Mouse (Mus musculus) urinary bladder, adult 18-20 months (tissue): Measurements from ENCODE around the gene Zc3h6.
"Not testable (repeated sequence)": the region's sequence is repeated elsewhere in the genome, so short reads cannot be mapped to it uniquely, and the experiment has no call there.

Source experiments
- DNase-seq, 2 experiments: peaks; one replicate each; pipeline ENCODE4 v3.0.0; 2022; ENCODE audit warnings: low spot score in 2 of 2, mixed read lengths in 2 of 2

Gene Zc3h6

DNA sequence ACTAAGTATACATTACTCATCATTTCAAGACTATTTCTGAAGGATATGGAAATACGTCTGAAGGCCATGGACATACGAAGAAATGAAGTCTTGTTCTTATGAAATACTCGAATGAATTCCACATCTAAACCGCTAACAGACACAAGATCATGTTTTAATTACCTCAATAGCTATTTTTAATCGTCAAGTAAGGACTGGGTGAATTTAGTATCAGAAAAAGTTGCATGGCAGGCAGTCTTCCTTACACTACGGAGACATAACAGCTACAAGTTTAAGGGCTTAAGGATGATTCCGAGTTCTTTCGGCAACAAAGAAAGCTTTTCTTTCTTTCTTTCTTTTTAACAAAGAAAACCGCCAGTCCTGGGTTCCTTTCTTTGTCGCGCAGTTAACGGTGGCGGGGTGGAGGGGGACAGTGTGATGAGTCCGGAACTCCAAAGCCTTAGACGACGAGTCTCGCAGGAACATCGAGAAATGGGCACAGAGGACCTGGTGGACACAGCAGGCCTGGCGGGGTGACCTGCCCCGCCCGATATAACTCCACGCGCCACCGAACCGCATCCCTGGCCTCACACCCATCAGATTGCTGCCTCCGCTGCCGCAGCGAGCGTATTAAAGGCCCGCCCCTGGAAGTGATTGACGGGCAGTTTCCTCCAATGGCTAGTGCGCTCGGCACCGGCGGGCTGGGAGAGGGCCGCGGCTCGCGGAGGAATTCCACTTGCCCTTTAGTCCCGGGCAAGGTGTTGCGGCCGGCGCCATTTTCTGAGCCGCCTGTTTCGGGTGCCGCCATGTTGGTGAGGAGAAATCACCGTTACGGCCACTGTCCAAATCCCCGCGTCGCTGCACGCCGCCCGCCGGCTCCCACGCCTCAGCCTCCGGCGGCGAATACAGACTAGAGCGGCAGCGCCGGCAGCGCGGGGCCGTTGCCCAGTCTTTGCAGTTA lies at the start of gene Zc3h6:
TSS of gene Zc3h6 (plus strand) at position 762 of the 940 bp plus-strand sequence.
- DNase-seq = peak; percentile 97 to 98

- DNase-seq = no peak
These were observed 42.4 kb upstream of the Zc3h6 start for GRCm38 (mm10) chr2:128924799-128925198.

- no peak for DNase-seq
These were observed 38.8 kb upstream of the Zc3h6 start for GRCm38 (mm10) chr2:128928446-128928845.

- DNase-seq = no peak
These were observed 36.5 kb upstream of the Zc3h6 start for GRCm38 (mm10) chr2:128930704-128931103.

DNA sequence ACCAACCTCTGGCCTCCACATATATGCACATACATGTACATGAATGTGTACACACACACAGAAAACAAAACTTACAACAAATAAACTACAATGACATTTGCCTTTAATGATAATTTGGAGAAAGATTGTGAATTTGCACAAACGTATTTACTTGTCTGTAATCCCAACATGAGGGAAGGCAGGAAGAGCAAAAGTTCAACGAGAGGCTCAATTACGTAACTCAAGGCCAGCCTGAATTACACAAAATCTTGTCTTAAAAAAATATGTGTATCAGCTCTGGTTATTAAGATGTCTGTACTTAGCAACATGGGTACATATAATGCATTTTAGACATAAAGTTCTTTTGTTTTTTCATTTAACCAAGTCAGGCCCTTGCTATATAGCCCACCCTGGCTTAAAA lies 30.9 kb upstream of the Zc3h6 start:
- DNase-seq = no peak

DNA sequence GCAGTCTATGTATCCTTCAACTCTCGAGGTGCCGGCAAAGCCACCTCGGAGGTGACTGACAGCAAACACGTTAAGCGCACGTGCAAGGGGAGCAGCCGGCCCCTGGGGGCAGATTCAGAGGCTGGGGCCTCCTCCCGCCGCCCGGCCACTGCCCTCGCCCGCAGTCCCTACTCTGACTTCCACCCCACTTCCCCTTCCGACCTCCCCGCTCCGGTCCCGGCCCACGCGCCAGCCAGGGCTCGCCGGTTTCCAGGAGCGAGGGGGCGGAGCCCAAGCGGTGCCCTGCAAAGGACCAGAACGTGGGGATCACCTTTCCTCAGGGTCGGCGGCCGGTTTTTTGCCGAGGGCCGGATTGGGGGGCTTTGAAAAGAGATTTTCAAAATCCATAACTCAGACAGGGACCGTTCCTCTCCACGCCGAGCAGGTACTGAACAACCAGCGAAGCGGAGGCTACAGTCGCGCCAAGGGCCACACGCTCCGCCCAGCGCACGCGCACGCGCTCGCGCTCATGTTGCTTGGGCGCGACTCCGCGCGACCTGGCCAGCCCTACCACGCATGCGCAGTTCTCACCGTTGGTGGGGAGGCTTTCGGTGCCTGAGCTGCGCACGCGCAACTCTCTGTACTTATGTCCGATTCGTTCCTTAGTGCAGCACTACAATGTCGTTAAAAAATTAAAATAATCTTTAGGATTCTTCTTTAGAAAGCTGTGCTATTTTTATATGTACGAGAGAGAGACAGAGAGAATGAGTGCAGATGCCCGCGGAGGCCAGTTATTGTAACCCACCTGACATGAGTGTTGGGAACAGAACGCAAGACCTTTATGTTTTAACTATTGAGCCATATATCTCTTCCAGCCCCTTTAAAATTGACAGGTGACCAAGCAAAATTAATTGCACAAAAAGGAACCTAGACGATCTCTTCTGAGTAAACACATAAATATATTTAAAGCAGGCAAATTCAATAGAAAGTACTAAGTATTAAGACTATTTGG lies 23.4 kb upstream of the Zc3h6 start, which contains the start of gene Zc3h8:
TSS of gene Zc3h8 (minus strand) at position 540 of the 991 bp plus-strand sequence.
- DNase-seq = peak; percentile 93 to 94

GRCm38 (mm10) chr2:128947962-128948588 lies 19.1 kb upstream of the Zc3h6 start:
- no peak for DNase-seq

- DNase-seq = no peak
These were observed 13.0 kb upstream of the Zc3h6 start for GRCm38 (mm10) chr2:128954186-128954585.

DNA sequence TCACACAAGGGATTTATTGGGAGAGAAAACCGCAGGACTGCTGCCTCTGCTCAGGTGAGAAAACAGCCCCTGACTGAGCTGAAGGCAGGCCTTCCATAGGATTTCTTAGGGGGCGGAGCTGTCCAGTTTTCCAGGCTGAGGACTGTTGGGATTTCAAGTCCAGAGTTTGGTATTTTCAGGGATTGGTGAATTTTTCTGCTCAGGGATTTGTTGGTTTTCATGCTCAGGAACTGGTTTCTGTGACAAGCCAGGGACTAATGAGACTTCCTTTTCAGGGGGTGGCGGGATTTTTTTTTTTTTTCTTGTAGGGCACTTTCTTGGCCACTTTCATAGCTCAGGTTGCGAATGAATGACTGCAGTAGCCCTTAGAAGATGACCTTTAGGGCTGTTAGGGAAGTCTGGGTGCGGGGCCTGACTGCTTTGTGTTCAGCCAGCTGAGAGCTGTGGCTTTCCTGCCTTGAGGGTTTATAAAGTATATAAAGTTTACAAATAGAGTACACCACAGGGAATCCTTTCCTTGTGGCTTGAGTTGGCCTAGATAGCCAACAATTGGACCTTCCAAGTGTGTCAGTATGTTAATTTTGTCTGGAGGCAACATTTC lies 1.6 kb upstream of the Zc3h6 start:
- no peak for DNase-seq

GRCm38 (mm10) chr2:128966236-128966635 lies 966 bp upstream of the Zc3h6 start:
- no peak for DNase-seq

GRCm38 (mm10) chr2:128967661-128968441 lies 649 bp downstream of the Zc3h6 start, which contains the start of gene Gm10762:
Gene Gm10762 (minus strand): TSS chr2:128967725.
- DNase-seq = peak; percentile 72 to 78

DNA sequence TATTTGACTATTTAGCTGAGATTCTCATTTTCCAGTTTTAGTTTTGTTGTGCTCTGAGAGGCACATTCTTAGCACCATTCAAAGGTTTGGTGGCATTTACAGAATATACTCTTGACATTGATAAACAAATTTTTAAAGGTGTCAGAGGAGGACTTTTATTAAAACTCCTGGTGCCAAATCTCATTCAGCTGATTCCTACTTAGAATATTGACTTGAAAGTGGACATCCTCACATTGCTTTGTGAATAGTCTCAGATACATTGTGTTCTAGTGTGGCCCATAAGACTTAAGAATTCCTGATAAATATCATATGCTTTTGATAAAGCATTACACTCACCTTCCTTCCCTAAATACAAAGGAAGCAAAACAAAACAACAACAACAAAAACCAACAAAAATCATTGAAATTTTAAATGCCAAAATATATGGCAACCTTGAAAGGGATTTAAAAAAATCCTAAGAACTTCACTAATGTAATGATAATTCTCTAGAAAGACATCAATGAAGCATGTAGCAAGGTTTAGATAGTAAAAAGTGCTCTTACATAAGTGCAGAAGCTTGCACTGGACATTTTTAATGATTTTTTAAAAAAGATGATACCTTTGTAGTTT lies 1.4 kb downstream of the Zc3h6 start:
- DNase-seq = no peak

- DNase-seq = no peak
These were observed 5.1 kb downstream of the Zc3h6 start for GRCm38 (mm10) chr2:128972301-128972700.

DNA sequence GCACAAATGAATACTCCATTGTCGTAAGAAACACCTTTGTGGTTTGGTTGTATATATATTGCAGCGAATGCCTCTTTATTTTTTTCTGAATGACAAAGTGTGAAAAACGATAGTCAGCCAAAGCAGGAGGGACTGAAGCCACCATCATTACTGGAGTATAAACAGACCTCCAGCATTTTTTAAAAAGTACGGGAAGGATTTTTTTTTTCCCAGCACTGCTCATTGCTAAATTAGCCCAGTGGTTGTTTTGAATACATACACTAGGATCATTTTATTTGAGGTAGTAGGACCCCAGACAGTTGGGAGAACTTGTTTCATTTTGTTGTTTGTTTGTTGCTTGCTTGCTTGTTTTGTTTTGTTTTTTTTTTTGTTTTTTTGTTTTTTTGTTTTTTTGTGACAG lies 8.4 kb downstream of the Zc3h6 start:
- DNase-seq = no peak

DNA sequence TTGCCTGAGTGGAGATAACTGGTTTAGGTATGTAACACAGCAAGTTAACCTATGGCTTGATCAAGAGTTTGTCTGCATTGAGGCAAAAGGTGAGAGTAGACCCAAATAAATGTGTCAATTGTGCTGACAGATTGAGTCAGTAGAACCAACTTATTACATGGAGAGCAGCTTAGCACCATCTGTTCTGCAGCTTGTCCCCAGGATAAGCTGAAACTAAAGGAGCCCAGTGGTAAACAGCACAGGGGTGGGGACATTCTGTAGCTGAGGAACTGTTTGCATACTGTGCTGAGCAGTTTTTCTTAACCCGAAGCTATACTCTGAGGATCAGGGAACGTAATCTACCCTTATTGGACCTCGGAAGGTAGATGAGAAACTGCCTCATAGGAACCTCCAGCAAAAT lies 17.5 kb downstream of the Zc3h6 start:
- DNase-seq = no peak

GRCm38 (mm10) chr2:129004872-129005271 lies 37.7 kb downstream of the Zc3h6 start:
- DNase-seq = no peak

- no peak for DNase-seq
These were observed 39.1 kb downstream of the Zc3h6 start for GRCm38 (mm10) chr2:129006194-129006749.

DNA sequence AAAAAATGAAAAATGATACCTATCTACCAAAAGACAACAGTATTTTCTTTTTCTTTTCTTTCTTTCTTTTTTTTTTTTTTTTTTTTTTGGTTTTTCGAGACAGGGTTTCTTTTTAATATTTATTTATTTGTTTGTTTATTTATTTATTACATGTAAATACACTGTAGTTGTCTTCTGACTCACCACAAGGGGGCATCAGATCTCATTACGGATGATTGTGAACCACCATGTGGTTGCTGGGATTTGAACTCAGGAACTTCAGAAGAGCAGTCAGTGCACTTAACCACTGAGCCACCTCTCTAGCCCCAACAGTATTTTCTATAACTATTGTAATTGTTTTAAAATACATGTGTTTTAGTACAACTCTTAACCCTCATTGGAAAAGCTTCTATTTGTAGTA lies 41.7 kb downstream of the Zc3h6 start:
- DNase-seq = not testable (repeated sequence)

DNA sequence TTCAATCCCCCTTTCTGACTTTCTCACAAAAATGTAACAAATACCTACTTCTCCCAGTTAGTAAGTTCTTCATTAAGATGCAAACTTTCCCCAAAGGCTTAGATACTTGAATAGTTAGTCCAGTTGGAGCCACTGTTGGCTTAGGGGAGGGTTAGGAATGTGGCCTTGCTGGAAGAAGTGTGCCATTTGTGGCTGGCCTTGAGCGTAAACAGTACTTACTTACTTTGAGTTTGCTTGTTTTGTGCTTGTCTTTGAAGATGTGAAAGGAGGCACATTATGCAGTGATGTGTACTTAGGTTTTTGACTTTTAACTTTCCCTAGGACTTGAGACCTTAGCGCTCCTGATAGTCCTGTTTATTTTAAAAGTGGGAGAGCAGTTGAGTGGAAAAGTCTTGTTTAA lies 52.9 kb downstream of the Zc3h6 start:
- DNase-seq = no peak

GRCm38 (mm10) chr2:129024820-129025219 lies 57.6 kb downstream of the Zc3h6 start:
- DNase-seq = peak in 1 of 2 experiments; percentile 31
